Mouse (Mus musculus): Measurements from ENCODE around the gene Gm826. TPM values are rescaled to one million over a fixed set of nuclear protein-coding genes. Genes with fewer than 3 reads are reported as not detected.

The Gm826 gene
- not detected in 2 replicates for polyA plus RNA-seq (2012; rRNA removed)

GRCm38 (mm10) chr2:160334111-160334661 lies at the start of gene Gm826:
Gm826 (minus strand) TSS chr2:160334162.

GRCm38 (mm10) chr2:160366980-160367338 lies 33.0 kb upstream of the Gm826 start, which contains the start of gene Mafb:
Mafb (minus strand) TSS chr2:160367065.

Other genes starting within 250 kb of the Gm826 start
- gene Mafb, start 32.9 kb upstream of the Gm826 start, polyA plus RNA-seq (2012; rRNA removed), result 3.3 and 4.9 TPM in 2 replicates

Data from stomach, adult 2 months (tissue).